Mouse (Mus musculus) kidney, postnatal 0 days (tissue): ENCODE measurements around the gene Tex11. TPM values are rescaled to one million over a fixed set of nuclear protein-coding genes. Genes with fewer than 3 reads are reported as not detected.

Experiments
- ATAC-seq: fragments of 200-750 bp; cut with Nextera tagmentation; replicated peaks from 2 replicates; pipeline ENCODE4 v1.8.0; 2017; ENCODE audit warnings: low read depth, moderate number of reproducible peaks, moderate TSS enrichment, moderate library complexity; ENCODE audit not compliant: low FRiP score
- DNase-seq: peaks from one replicate; pipeline ENCODE4 v3.0.0-alpha.2; 2016; ENCODE audit warnings: low spot score
- H3K27ac ChIP-seq: fragments of 300-500 bp; sonication (generic); 2 replicates; pipeline ENCODE4 v1.5.1; 2014; ENCODE audit warnings: mild to moderate bottlenecking
- H3K27me3 ChIP-seq: fragments of 300-500 bp; sonication (generic); 2 replicates; pipeline ENCODE4 v1.6.1; 2014; ENCODE audit warnings: low read length, mixed read lengths; ENCODE audit not compliant: insufficient read depth
- H3K36me3 ChIP-seq: fragments of 300-500 bp; sonication (generic); 2 replicates; pipeline ENCODE4 v1.6.1; 2014; ENCODE audit warnings: low read length, mixed read lengths; ENCODE audit not compliant: insufficient read depth
- H3K4me1 ChIP-seq: fragments of 300-500 bp; sonication (generic); replicated peaks from 2 replicates; pipeline ENCODE4 v1.6.1; 2014; ENCODE audit warnings: antibody characterized with exemption, low read length, mixed read lengths; ENCODE audit not compliant: insufficient read depth
- H3K4me2 ChIP-seq: fragments of 300-500 bp; sonication (generic); 2 replicates; pipeline ENCODE4 v1.6.1; 2014; ENCODE audit warnings: mild to moderate bottlenecking, low read length, moderate library complexity, mixed read lengths
- H3K4me3 ChIP-seq: fragments of 300-500 bp; sonication (generic); replicated peaks from 2 replicates; pipeline ENCODE4 v1.5.1; 2014; ENCODE audit warnings: low read depth, low read length
- H3K9ac ChIP-seq: fragments of 300-500 bp; sonication (generic); 2 replicates; pipeline ENCODE4 v1.6.1; 2014; ENCODE audit warnings: low read depth, low read length
- H3K9me3 ChIP-seq: fragments of 300-500 bp; sonication (generic); replicated peaks from 2 replicates; pipeline ENCODE4 v1.6.1; 2016; ENCODE audit warnings: low read length, inconsistent platforms, mixed read lengths
- CTCF ChIP-seq: IDR thresholded peaks from 2 replicates; pipeline ENCODE4 v1.5.1; 2016; ENCODE audit warnings: antibody characterized with exemption, low read depth, mild to moderate bottlenecking, moderate library complexity
- WGBS: fragments of 180-500 bp; shearing (Covaris S2); extraction: QIAGEN DNeasy Blood & Tissue Kit; methylation state at CpG from one replicate; pipeline ENCODE4 v1.1.7; 2014; 5-methylcytosine and 5-hydroxymethylcytosine counted together
- polyA plus RNA-seq: library from polyadenylated mRNA; unstranded; fragments of >200 nt; fragmentation: Nextera tagmentation; extraction: Ambion mirVana; gene quantifications from 2 replicates; pipeline ENCODE4 v1.2.1, GENCODE M21; 2015

Tex11 gene
- polyA plus RNA-seq, 1 experiment from 2014 or later: not detected

- WGBS: 80% methylated on average over 4 of the region's 4 CpGs
- Histone ChIP-seq H3K36me3 (no peaks in the 10 kb centered on the region), H3K4me1 (no peaks in the 10 kb centered on the region), H3K9me3 (no peaks in the 10 kb centered on the region), H3K9ac (no peak overlapping the region), H3K27me3 (no peaks in the 10 kb centered on the region), H3K4me2 (no peak overlapping the region), H3K4me3 (no peak overlapping the region), H3K27ac (no peak overlapping the region)
- ATAC-seq (no peak), DNase-seq (peak; percentile 9)
- no peak for TF ChIP-seq CTCF
These were observed 248.3 kb downstream of the Tex11 start for GRCm38 (mm10) chrX:100811129-100811528.

GRCm38 (mm10) chrX:100802034-100802433 is 257.4 kb downstream of the Tex11 start:
- H3K4me3 ChIP-seq: no peak overlapping the region
- no peaks in the 10 kb centered on the region for H3K4me1 ChIP-seq
- ATAC-seq (no peak), DNase-seq (no peak)
- no peaks in the 10 kb centered on the region for H3K27me3 ChIP-seq
- H3K27ac ChIP-seq: no peak overlapping the region
- no peak overlapping the region for H3K9ac ChIP-seq
- 59% methylated on average over 6 of the region's 6 CpGs for whole genome bisulfite sequencing
- no peak for TF ChIP-seq CTCF
- H3K9me3 ChIP-seq: no peaks in the 10 kb centered on the region
- no peak overlapping the region for H3K4me2 ChIP-seq
- no peaks in the 10 kb centered on the region for H3K36me3 ChIP-seq

DNA sequence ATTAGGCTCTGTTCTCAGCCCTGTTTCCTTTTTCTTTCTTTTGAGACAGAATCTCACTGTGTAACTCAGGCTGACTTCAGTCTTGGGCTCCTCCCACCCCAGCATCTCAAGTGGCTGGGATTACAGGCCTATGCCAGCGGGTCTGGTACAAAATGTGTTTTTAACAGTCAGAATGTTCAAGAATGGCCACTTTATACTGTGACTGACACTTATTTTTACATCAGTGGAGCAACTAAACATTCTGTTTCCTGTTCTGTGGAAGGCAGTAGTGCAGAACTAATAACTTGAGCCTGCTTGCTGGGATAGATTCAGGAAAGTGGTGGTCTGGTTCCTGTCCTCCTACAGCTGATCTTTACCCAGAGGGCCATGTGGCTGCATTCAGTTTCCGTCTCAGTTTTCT is 258.8 kb downstream of the Tex11 start:
- peak; percentile 40; the same call in 1 of the 2 replicates for ATAC-seq
- peak overlapping the region; percentile 52; the same call in 1 of the 2 replicates for H3K27ac ChIP-seq
- 42% methylated on average over 2 of the region's 2 CpGs for WGBS

DNA sequence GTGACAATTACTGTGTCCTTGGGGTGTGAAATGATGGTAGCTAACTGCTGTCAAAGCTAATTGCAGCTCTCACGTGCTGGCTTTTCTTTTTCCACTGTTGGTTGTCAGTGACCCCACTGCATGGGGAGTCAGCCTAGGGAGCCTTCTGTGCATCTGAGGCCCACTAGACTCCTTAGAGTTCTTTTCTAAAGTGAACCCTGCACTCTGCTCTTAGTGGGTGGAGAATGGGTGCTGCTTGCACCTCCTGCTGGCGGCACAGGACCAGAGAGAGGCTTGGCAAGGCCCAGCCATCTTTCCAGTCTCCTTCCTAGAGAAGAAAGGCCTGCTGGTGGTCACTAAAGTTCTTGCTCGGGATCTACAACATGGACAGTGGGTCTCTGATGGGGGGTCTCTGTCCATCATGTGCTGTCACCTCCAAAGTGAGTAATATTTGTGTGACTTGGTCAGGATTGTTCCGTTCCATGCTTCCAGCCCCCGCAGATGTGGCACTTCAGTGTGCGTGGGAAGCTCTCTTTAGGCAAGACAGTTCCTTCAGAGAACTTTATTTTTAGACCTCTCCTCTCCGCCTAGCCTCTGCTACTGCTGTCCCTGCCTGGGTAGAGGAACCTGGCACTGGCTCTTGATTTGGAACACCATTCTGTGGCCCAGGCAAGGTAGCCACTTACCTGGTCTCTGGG is 261.5 kb downstream of the Tex11 start:
- H3K4me1 ChIP-seq: no peaks in the 10 kb centered on the region
- no peak overlapping the region for H3K9ac ChIP-seq
- H3K36me3 ChIP-seq: no peaks in the 10 kb centered on the region
- no peak for DNase-seq
- H3K27me3 ChIP-seq: no peaks in the 10 kb centered on the region
- no peak for ATAC-seq
- H3K27ac ChIP-seq: no peak overlapping the region
- no peak overlapping the region for H3K4me3 ChIP-seq
- H3K9me3 ChIP-seq: no peaks in the 10 kb centered on the region
- no peak overlapping the region for H3K4me2 ChIP-seq
- WGBS: 70% methylated on average over 7 of the region's 7 CpGs
- TF ChIP-seq CTCF: no peak

More for the DNA sequence above, 258.8 kb downstream of the Tex11 start:
- Histone ChIP-seq H3K4me1 (no peaks in the 10 kb centered on the region), H3K36me3 (no peaks in the 10 kb centered on the region), H3K9me3 (no peaks in the 10 kb centered on the region), H3K27me3 (no peaks in the 10 kb centered on the region), H3K9ac (no peak overlapping the region), H3K4me3 (no peak overlapping the region), H3K4me2 (no peak overlapping the region)
- peak; percentile 28 for DNase-seq
- no peak for TF ChIP-seq CTCF

DNA sequence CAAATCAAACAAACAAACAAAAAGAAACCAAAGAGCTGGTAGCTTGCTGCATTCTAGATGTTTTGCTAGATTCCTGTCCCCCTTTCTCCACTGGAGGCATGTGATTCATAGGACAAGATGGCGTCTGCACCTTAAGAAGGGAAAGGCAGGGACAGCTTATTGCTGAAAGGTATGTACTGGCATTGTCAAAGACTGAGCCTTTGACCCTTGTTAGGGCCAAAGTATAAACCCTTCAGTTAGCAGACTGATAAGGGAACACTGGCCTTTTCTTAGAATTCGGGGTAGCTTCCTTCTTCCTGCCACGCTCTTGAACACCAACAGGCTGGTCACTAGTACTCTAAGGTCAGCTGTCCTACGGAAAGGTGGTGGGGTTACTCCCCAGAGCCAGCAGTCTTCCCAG is 262.1 kb downstream of the Tex11 start:
- Histone ChIP-seq H3K9me3 (no peaks in the 10 kb centered on the region), H3K36me3 (no peaks in the 10 kb centered on the region), H3K27me3 (no peaks in the 10 kb centered on the region), H3K9ac (no peak overlapping the region), H3K4me2 (no peak overlapping the region), H3K4me3 (no peak overlapping the region), H3K4me1 (no peaks in the 10 kb centered on the region), H3K27ac (no peak overlapping the region)
- ATAC-seq (no peak), DNase-seq (no peak)
- no peak for TF ChIP-seq CTCF
- WGBS: 61% methylated on average over 4 of the region's 4 CpGs

DNA sequence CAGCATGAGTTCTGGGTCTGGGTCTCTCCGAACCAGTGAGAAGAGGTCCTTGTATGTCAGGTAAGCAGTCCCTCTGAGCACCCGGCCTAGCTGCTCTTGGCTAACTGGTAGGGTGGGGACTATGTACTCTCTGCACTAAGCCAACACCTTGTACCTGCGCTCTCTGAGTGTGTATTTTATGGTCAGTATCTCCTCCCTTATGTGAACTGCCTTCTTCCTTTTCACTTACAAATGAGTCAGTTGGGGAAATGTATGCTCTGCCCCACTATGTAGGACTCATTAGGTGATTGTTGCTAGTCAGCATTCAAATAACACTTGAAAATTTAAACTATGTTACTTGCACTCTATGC is 262.8 kb downstream of the Tex11 start:
- Histone ChIP-seq H3K4me1 (no peaks in the 10 kb centered on the region), H3K9me3 (no peaks in the 10 kb centered on the region), H3K4me2 (no peak overlapping the region), H3K36me3 (no peaks in the 10 kb centered on the region), H3K4me3 (no peak overlapping the region), H3K9ac (no peak overlapping the region), H3K27ac (no peak overlapping the region), H3K27me3 (no peaks in the 10 kb centered on the region)
- DNase-seq (no peak), ATAC-seq (no peak)
- WGBS: 87% methylated on average over 3 of the region's 3 CpGs
- no peak for TF ChIP-seq CTCF
